Mouse (Mus musculus) left cerebral cortex, adult 18-20 months (tissue): Measurements from ENCODE around the gene Itga4. TPM values are rescaled to one million over a fixed set of nuclear protein-coding genes. Genes with fewer than 3 reads are reported as not detected.

Source experiments
- total RNA-seq, 2 experiments: library from RNA; stranded (reverse); gene quantifications; 2 replicates each; pipeline ENCODE4 v1.2.3; 2021

Gene Itga4
- total RNA-seq, 2 experiments from 2014 or later: 11.5 to 11.6 TPM

Other genes starting within 250 kb of the Itga4 start
- gene Neurod1, start 201.3 kb downstream of the Itga4 start, total RNA-seq: 10 to 100 TPM; 16.1 to 19.4 TPM
- 1 to 10 TPM; 3.6 to 3.8 TPM for gene Cerkl, start 201.4 kb downstream of the Itga4 start, total RNA-seq